Mouse (Mus musculus): ENCODE measurements around the gene Tm7sf3. TPM values are rescaled to one million over a fixed set of nuclear protein-coding genes. Genes with fewer than 3 reads are reported as not detected.

Tm7sf3 gene
- polyA plus RNA-seq, 1 experiment, result 30.1 TPM

DNA sequence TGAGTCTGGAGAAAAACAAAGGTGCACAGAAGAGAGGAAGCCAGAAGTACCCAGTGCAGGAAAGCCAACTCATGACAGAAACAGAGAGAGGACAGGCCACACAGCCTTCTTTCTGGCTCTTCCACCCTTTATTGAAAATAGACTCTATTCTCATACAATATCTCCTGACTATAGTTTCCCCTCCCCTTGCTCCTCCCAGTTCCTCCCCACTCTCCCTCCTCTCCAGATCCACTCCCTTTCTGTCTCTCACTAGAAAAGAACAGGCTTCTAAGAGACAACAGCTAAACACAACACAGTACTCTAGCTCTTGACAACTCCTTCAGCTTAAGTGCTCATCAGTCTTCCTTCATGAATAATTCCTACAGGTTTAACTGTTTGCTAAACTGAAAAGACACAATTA is 26.0 kb upstream of the Tm7sf3 start:
- TF ChIP-seq GATA1 (IDR thresholded peaks at IDR 0.05; ENCODE audit: low read length), result no peak

DNA sequence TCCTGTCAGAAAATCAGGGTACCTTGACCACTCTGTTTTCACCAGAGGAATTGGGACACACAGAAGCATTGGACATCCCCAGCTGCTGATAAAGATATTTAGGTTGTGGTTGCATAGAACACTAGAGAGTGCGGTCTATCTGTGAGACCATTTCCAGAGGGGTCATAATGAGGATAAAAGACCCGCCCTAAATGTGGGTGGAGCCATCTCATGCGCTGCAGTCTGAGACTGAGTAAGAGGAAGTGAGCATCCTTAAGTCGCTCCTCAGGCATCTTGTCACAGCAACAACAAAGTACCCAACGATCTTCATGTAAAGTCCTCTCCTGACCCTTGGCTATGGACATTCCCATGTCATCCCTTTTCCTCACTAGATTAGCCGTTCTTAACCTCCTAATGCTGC is 24.2 kb upstream of the Tm7sf3 start:
- TF ChIP-seq GATA1 (IDR thresholded peaks at IDR 0.05; ENCODE audit: low read length), result no peak

- TF ChIP-seq GATA1 (IDR thresholded peaks at IDR 0.05; ENCODE audit: low read length), result no peak
These were observed 22.8 kb upstream of the Tm7sf3 start for GRCm38 (mm10) chr6:146665408-146665807.

DNA sequence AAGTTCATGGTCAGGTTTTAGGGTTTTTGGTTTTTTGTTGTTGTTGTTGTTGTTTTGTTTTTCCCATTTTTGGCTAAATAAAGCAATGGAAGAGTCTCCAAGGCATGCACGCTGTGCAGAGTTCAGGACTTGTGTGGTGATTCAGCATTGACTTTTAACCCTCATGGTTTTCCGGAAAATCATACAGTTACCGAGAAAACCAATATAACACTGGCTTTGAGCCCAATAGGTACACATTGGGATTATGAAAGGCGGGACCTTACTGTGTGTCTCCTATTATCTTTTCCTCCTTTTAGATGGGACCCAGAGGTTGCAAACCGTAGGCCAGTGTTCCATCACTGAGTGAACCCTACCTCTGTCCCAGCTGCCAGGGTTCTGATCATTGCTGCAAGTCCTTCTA is 22.3 kb upstream of the Tm7sf3 start:
- TF ChIP-seq GATA1 (IDR thresholded peaks at IDR 0.05; ENCODE audit: low read length), result no peak

GRCm38 (mm10) chr6:146664116-146664515 is 21.5 kb upstream of the Tm7sf3 start:
- no peak for TF ChIP-seq GATA1 (IDR thresholded peaks at IDR 0.05; ENCODE audit: low read length)

DNA sequence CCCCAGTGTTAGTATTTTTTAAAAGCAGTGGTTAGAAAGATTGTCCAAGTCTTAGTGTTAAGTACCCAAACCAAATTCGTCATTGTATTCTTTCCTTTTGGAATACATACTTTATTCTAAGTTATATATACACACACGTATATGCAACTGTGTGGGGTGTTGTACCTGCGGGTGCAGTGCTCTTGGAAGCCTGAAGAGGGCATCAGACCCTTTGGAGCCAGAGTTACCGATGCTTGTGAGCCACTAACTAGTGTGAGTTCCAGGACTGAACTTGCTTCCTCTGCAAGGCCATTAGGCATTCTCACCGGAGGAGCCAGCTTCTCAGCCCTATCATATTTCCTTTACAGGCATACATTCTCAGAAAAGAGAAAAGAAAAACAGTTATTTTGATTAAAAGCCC is 20.1 kb upstream of the Tm7sf3 start:
- no peak for TF ChIP-seq GATA1 (IDR thresholded peaks at IDR 0.05; ENCODE audit: low read length)

GRCm38 (mm10) chr6:146661655-146662054 is 19.0 kb upstream of the Tm7sf3 start:
- TF ChIP-seq GATA1 (IDR thresholded peaks at IDR 0.05; ENCODE audit: low read length), result no peak

DNA sequence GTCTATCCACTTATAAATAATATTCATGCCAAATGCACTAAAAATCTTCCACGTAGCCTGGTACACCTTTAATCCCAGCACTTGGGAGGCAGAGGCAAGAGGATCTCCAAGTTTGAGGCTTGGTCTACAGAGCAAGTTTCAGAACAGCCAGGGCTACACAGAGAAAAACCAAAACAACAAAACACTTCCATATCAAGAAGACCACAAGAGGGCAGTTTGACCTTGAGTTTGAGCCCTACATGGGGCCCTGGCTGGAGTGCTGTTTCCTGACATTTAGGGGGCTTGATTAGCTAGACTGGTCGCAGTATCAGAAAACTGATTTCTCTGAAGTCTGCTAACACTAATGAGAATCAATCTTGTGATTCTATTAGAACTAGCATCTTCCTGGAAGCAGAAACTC is 18.0 kb upstream of the Tm7sf3 start:
- no peak for TF ChIP-seq GATA1 (IDR thresholded peaks at IDR 0.05; ENCODE audit: low read length)

DNA sequence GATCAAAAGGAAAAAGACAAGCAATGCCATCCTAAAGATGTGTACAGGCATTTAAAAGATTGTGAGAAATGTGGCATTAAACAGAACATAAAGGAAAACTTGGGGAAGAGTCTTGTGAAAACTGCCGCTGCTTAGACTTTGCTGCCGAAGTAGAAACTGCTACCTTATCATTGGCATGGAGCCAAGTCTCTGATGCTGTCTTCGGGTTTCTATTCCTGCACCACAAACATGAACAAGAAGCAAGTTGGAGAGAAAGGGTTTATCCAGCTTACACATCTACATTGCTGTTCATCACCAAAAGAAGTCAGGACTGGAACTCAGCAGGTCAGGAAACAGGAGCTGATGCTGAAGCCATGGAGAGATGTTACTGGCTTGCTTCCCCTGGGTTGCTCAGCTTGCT is 10.6 kb upstream of the Tm7sf3 start:
- TF ChIP-seq GATA1 (IDR thresholded peaks at IDR 0.05; ENCODE audit: low read length), result no peak

DNA sequence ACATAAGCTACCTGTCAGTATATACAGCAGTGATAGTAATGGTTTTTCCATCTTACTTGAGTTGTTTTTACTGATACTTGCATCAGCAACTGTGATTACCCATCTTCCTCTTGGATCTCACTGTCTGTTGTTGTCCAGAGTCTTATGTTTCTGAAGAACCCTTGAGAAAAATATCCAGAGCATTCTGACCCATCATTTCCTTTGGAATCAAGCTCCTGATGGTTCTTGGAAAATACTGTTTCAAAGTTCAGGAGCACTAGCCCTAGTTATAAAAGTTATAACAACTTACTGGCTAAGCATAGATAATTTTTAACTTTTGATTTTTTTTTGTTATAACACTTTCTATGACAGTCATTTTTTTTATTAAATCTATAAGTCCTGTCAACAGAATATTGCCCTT is 8.8 kb upstream of the Tm7sf3 start:
- TF ChIP-seq GATA1 (IDR thresholded peaks at IDR 0.05; ENCODE audit: low read length), result no peak

DNA sequence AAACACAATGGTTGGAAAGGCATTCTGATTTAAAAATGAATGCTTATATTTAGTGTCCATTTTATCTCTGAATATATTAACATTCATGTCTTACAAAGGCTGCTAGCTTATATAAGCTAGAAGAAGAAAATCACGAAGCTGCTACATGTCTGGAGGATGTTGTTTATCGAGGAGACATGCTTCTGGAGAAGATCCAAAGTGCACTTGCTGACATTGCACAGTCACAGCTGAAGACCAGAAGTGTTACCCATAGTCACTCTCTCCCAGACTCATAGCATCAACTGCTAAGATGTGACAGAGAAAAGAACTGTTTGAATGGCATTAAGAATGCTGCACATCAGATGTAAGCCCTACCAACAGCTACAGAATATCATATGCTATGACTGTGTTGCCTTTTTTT is 7.4 kb upstream of the Tm7sf3 start:
- TF ChIP-seq GATA1 (IDR thresholded peaks at IDR 0.05; ENCODE audit: low read length), result no peak

DNA sequence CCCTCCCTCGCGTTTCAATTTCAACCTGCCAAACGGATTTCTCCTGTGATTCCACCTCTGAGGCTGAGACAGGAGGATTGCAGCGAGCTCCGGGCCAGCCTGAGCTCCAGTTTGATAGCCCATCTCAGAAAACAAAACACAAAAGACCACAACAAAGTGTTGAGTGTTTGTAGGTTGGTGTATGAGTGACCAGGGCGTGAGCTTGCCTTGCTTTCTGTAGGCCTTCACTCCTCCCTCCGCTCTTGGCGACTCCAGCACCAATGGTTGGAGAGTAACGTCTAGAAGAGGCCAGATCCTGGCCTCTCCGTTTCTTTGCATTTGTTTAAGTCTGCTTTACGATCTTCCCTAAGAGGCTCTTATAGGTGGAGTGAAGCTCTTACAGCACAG is 553 bp upstream of the Tm7sf3 start:
- TF ChIP-seq GATA1 (IDR thresholded peaks at IDR 0.05; ENCODE audit: low read length), result no peak

DNA sequence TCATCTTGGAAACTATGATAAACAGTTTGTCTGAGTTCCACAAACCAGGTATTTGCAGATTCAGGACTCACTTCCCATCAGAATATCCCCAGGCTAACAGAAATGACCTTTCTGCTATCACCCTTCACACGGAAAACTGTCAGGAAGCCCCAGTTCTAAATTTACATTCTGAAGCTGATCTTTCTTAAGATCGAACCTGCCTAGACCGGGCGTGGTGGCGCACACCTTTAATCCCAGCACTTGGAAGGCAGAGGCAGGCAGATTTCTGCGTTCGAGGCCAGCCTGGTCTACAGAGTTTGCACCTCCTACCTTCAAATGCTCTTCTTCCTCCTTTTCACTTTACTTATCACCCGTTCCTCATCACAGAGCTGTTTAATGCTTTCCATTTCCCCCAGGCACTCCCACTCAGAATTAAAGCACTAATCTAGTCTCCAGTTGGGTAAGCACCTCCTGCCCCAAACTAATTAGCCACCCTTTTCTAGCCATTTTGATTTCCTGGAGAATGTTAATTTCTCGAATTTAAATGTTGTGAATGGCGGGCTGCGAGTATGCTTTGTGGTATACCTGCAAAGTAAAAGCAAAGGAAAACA is 908 bp downstream of the Tm7sf3 start:
- TF ChIP-seq GATA1 (IDR thresholded peaks at IDR 0.05; ENCODE audit: low read length), result no peak

GRCm38 (mm10) chr6:146640991-146641390 is 1.6 kb downstream of the Tm7sf3 start:
- TF ChIP-seq GATA1 (IDR thresholded peaks at IDR 0.05; ENCODE audit: low read length), result no peak

GRCm38 (mm10) chr6:146640068-146640965 is 2.3 kb downstream of the Tm7sf3 start:
- no peak for TF ChIP-seq GATA1 (IDR thresholded peaks at IDR 0.05; ENCODE audit: low read length)

DNA sequence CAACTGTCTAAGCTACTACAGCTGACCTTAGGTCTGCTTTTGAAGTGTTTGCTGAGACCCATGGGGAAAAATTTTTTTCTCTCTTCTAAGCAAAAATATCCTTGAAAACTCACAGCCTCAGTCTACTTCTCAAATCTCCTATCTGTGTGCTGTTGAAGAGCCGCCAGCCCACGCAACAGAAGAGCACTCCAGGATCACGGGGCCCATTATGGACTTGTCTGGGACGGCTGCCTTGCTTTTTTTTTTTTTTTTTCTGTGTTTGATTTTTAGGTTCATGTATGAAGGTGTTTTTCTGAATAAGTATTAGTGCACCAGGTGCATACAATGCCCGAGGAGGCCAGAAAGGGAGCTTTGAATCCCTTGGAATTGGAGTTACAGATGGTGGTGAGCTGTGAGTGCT is 6.1 kb downstream of the Tm7sf3 start:
- TF ChIP-seq GATA1 (IDR thresholded peaks at IDR 0.05; ENCODE audit: low read length), result no peak

Measured in G1E-ER4 (cell line).